26 mouse cellular contexts compared by ENCODE assay signal in genomic region chr5:112510351-112510750, GRCm38 (mm10).
DNase-seq lines count a peak whose midpoint lies in the region; ATAC-seq and TF ChIP-seq lines count a peak whose summit lies in the region.
"Had no signal": no experiment of that assay in that cellular context is flagged by ENCODE, and none has a peak within 500 bp of the region (broad histone marks: within the 10 kb centered on the region; RNA-seq: fewer than 3 reads in every experiment).

No protein-coding gene starts in this region.

- no peaks in the 10 kb centered on the region for H3K9me3 ChIP-seq in forebrain, embryonic 15.5 days
- H3K9me3 ChIP-seq in forebrain, embryonic 13.5 days (replicated peaks) = peaks cover 4% of the 10 kb centered on the region; the same call in 1 of the 2 replicates
- H3K9me3 ChIP-seq: kidney, embryonic 15.5 days; limb, embryonic 13.5 days; stomach, embryonic 15.5 days had no signal

- peak overlapping the region; percentile 48 for H3K27ac ChIP-seq in forebrain, embryonic 15.5 days (replicated peaks)
- no peak overlapping the region for H3K27ac ChIP-seq in forebrain, embryonic 13.5 days
- H3K27ac ChIP-seq in layer of hippocampus, adult 2 months = peak overlapping the region; percentile 80
- H3K27ac ChIP-seq: hindbrain, embryonic 14.5 days; kidney, embryonic 15.5 days; limb, embryonic 13.5 days; liver, embryonic 13.5 days; midbrain, embryonic 12.5 days; stomach, embryonic 15.5 days had no signal

- no peak for TF ChIP-seq CTCF in layer of hippocampus, adult 2 months (conservative IDR thresholded peaks at IDR 0.05)

- peaks cover 41% of the 10 kb centered on the region for H3K4me1 ChIP-seq in forebrain, embryonic 15.5 days
- peaks cover 34% of the 10 kb centered on the region for H3K4me1 ChIP-seq in forebrain, embryonic 13.5 days
- H3K4me1 ChIP-seq: kidney, embryonic 15.5 days; limb, embryonic 13.5 days; liver, embryonic 13.5 days; stomach, embryonic 15.5 days had no signal

- H3K4me3 ChIP-seq in forebrain, embryonic 15.5 days = no peak overlapping the region
- H3K4me3 ChIP-seq in forebrain, embryonic 13.5 days = no peak overlapping the region
- no peak overlapping the region for H3K4me3 ChIP-seq in layer of hippocampus, adult 2 months
- H3K4me3 ChIP-seq: heart, embryonic 12.5 days; kidney, embryonic 15.5 days; limb, embryonic 13.5 days; liver, embryonic 13.5 days; midbrain, embryonic 12.5 days; stomach, embryonic 15.5 days had no signal

- no peaks in the 10 kb centered on the region for H3K27me3 ChIP-seq in forebrain, embryonic 15.5 days
- no peaks in the 10 kb centered on the region for H3K27me3 ChIP-seq in forebrain, embryonic 13.5 days
- H3K27me3 ChIP-seq: kidney, embryonic 15.5 days; stomach, embryonic 15.5 days had no signal

- WGBS in forebrain, embryonic 15.5 days = 68% methylated on average over 8 of the region's 8 CpGs
- 83% methylated on average over 8 of the region's 8 CpGs for WGBS in forebrain, embryonic 13.5 days

- intact Hi-C loops in left cerebral cortex, postnatal 25 days (cut with DNase I) = no loop called here

- H3K4me2 ChIP-seq in forebrain, embryonic 15.5 days (replicated peaks) = no peak overlapping the region
- no peak overlapping the region for H3K4me2 ChIP-seq in forebrain, embryonic 13.5 days
- H3K4me2 ChIP-seq: heart, embryonic 12.5 days; hindbrain, embryonic 14.5 days; kidney, embryonic 15.5 days; limb, embryonic 13.5 days; liver, embryonic 13.5 days; lung, embryonic 14.5 days; midbrain, embryonic 12.5 days; stomach, embryonic 15.5 days had no signal

- DNase-seq in layer of hippocampus, adult 18-20 months (ENCODE audit: low spot score in 2 of 2) = peak; percentile 57 to 80
- DNase-seq in layer of hippocampus, postnatal 25 days (ENCODE audit: extremely low spot score in 1 of 2, low spot score in 1 of 2) = no peak
- peak; percentile 53 to 72 for DNase-seq in layer of hippocampus, adult 2 months (ENCODE audit: low spot score in 2 of 2)
- DNase-seq in left cerebral cortex, postnatal 25 days (ENCODE audit: low spot score in 2 of 2) = peak; percentile 55 to 82
- DNase-seq in cerebellum, adult 18-20 months = no peak
- no peak for DNase-seq in kidney, adult 9 months
- DNase-seq: adrenal gland, adult 8-10 months; cerebellum, adult 11 months; cerebellum, postnatal 25 days; gastrocnemius, postnatal 10 days; heart, adult 11 months; heart, postnatal 14 days; liver, embryonic 13.5 days; lung, embryonic 14.5 days; lung, postnatal 4 days had no signal

- ATAC-seq in forebrain, embryonic 15.5 days (replicated peaks) = no peak
- ATAC-seq in forebrain, embryonic 13.5 days = no peak
- ATAC-seq: CD4-positive, CD25-positive, alpha-beta regulatory T cell, adult 4 months; intestine, embryonic 16.5 days; Patski had no signal

- H3K9ac ChIP-seq in forebrain, embryonic 15.5 days (replicated peaks) = no peak overlapping the region
- no peak overlapping the region for H3K9ac ChIP-seq in forebrain, embryonic 13.5 days
- H3K9ac ChIP-seq: heart, embryonic 12.5 days; hindbrain, embryonic 14.5 days; kidney, embryonic 15.5 days; limb, embryonic 13.5 days; liver, embryonic 13.5 days; lung, embryonic 14.5 days; midbrain, embryonic 12.5 days; stomach, embryonic 15.5 days had no signal

- no peaks in the 10 kb centered on the region for H3K36me3 ChIP-seq in forebrain, embryonic 15.5 days
- no peaks in the 10 kb centered on the region for H3K36me3 ChIP-seq in forebrain, embryonic 13.5 days (ENCODE audit: poor library complexity, severe bottlenecking)
- H3K36me3 ChIP-seq: heart, embryonic 12.5 days; kidney, embryonic 15.5 days; limb, embryonic 13.5 days; liver, embryonic 13.5 days; midbrain, embryonic 12.5 days; stomach, embryonic 15.5 days had no signal

Comparison
In these comparisons a context has a peak if more than half of its experiments do, and no peak if none do; other contexts are left out.
1. DNase-seq: peak in layer of hippocampus, adult 18-20 months (2 of 2), layer of hippocampus, adult 2 months (2 of 2) and left cerebral cortex, postnatal 25 days (2 of 2); none in layer of hippocampus, postnatal 25 days (0 of 2), cerebellum, adult 18-20 months (0 of 2) and kidney, adult 9 months (single experiment).